Mouse (Mus musculus) MEL (cell line): ENCODE results near the gene Tubb2b. TPM values are rescaled to one million over a fixed set of nuclear protein-coding genes. Genes with fewer than 3 reads are reported as not detected.
A peak's percentile ranks its signal among the peaks of the same experiment; 100 is the strongest.

Experiments
- DNase-seq: peaks from one replicate; pipeline ENCODE4 v3.0.0; 2011; ENCODE audit warnings: low read depth, low spot score
- H3K27ac ChIP-seq: 2 replicates; pipeline ENCODE4 v1.5.1; 2012; ENCODE audit warnings: low read depth, mild to moderate bottlenecking, control low read depth, low read length, moderate library complexity; ENCODE audit not compliant: control insufficient read depth
- H3K27me3 ChIP-seq, 2 experiments: fragments of 150-350 bp in 1 of 2; sonication (generic) in 1 of 2; 2 replicates each; pipeline ENCODE4 v1.6.1; 2012; ENCODE audit warnings: low read length in 2 of 2, mild to moderate bottlenecking in 2 of 2, improper control_type of control experiment in 1 of 2, moderate library complexity in 1 of 2; ENCODE audit not compliant: insufficient read depth in 2 of 2, control insufficient read depth in 1 of 2
- H3K36me3 ChIP-seq, 2 experiments: 2 replicates each; pipeline ENCODE4 v1.6.1; 2012 to 2014; ENCODE audit warnings: low read length in 2 of 2, improper control_type of control experiment in 1 of 2, inconsistent platforms in 1 of 2, mild to moderate bottlenecking in 1 of 2; ENCODE audit not compliant: insufficient read depth in 2 of 2, control insufficient read depth in 1 of 2
- H3K4me1 ChIP-seq, 2 experiments: fragments of 150-350 bp in 1 of 2; sonication (generic) in 1 of 2; 2 replicates each; pipeline ENCODE4 v1.6.1; 2012; ENCODE audit warnings: low read length in 2 of 2, improper control_type of control experiment in 1 of 2, mild to moderate bottlenecking in 1 of 2; ENCODE audit not compliant: insufficient read depth in 2 of 2, control insufficient read depth in 1 of 2
- H3K4me3 ChIP-seq, 2 experiments: fragments of 150-350 bp in 1 of 2; sonication (generic) in 1 of 2; 2 replicates each; pipeline ENCODE4 v1.5.1; 2012; ENCODE audit warnings: low read depth in 2 of 2, low read length in 2 of 2, mild to moderate bottlenecking in 2 of 2, moderate library complexity in 2 of 2, control low read depth in 1 of 2, improper control_type of control experiment in 1 of 2; ENCODE audit not compliant: control insufficient read depth in 1 of 2, insufficient read depth in 1 of 2
- H3K79me2 ChIP-seq: 2 replicates; pipeline ENCODE4 v1.6.1; 2012; ENCODE audit warnings: mild to moderate bottlenecking, low read length, moderate library complexity; ENCODE audit not compliant: control insufficient read depth, poor library complexity, insufficient read depth
- H3K9ac ChIP-seq: 2 replicates; pipeline ENCODE4 v1.6.1; 2012; ENCODE audit warnings: low read depth, mild to moderate bottlenecking, control low read depth, low read length, moderate library complexity; ENCODE audit not compliant: control insufficient read depth, poor library complexity, severe bottlenecking
- H3K9me3 ChIP-seq: fragments of 150-350 bp; sonication (generic); replicated peaks from 2 replicates; pipeline ENCODE4 v1.6.1; 2012; ENCODE audit warnings: mild to moderate bottlenecking, low read length, improper control_type of control experiment, moderate library complexity; ENCODE audit not compliant: insufficient read depth
- CTCF ChIP-seq, 3 experiments: IDR thresholded peaks in 2 of 3; conservative IDR thresholded peaks in 1 of 3; 2 replicates each; pipeline ENCODE4 v1.5.1; 2011 to 2012; ENCODE audit warnings: low read length in 3 of 3, low read depth in 2 of 3, mild to moderate bottlenecking in 2 of 3, improper control_type of control experiment in 1 of 3, inconsistent platforms in 1 of 3, mixed read lengths in 1 of 3, moderate library complexity in 1 of 3; ENCODE audit not compliant: control insufficient read depth in 1 of 3, insufficient read depth in 1 of 3, poor library complexity in 1 of 3, severe bottlenecking in 1 of 3
- E2F4 ChIP-seq: IDR thresholded peaks from 2 replicates; pipeline ENCODE4 v1.6.1; 2011; ENCODE audit warnings: low read depth, low read length, improper control_type of control experiment, borderline replicate concordance
- ETS1 ChIP-seq: IDR thresholded peaks from 2 replicates; pipeline ENCODE4 v1.6.1; 2012; ENCODE audit warnings: low read depth, mild to moderate bottlenecking, inconsistent platforms, low read length, improper control_type of control experiment, moderate library complexity
- GABPA ChIP-seq: IDR thresholded peaks from 2 replicates; pipeline ENCODE4 v1.6.1; 2012; ENCODE audit warnings: low read depth, mild to moderate bottlenecking, inconsistent platforms, low read length, improper control_type of control experiment, moderate library complexity
- JUND ChIP-seq: IDR thresholded peaks from 2 replicates; pipeline ENCODE4 v1.6.1; 2011; ENCODE audit warnings: low read depth, mild to moderate bottlenecking, improper control_type of control experiment, low read length
- MAX ChIP-seq: IDR thresholded peaks from 2 replicates; pipeline ENCODE4 v1.6.1; 2011; ENCODE audit warnings: low read length, improper control_type of control experiment
- MAZ ChIP-seq: IDR thresholded peaks from 2 replicates; pipeline ENCODE4 v1.6.1; 2012; ENCODE audit warnings: low read depth, mild to moderate bottlenecking, inconsistent platforms, low read length, improper control_type of control experiment
- MXI1 ChIP-seq: IDR thresholded peaks from 2 replicates; pipeline ENCODE4 v1.6.1; 2011; ENCODE audit warnings: mild to moderate bottlenecking, low read depth, low read length, improper control_type of control experiment
- POLR2AphosphoS2 ChIP-seq: IDR thresholded peaks from 2 replicates; pipeline ENCODE4 v1.6.1; 2011; ENCODE audit warnings: low read length, improper control_type of control experiment
- RAD21 ChIP-seq: IDR thresholded peaks from 2 replicates; pipeline ENCODE4 v1.6.1; 2011; ENCODE audit warnings: mild to moderate bottlenecking, low read depth, low read length, improper control_type of control experiment
- RCOR1 ChIP-seq: IDR thresholded peaks from 2 replicates; pipeline ENCODE4 v1.6.1; 2012; ENCODE audit warnings: low read depth, mild to moderate bottlenecking, inconsistent platforms, low read length, improper control_type of control experiment
- SIN3A ChIP-seq: IDR thresholded peaks from 2 replicates; pipeline ENCODE4 v1.6.1; 2012; ENCODE audit warnings: low read length, improper control_type of control experiment, inconsistent platforms
- SMC3 ChIP-seq: IDR thresholded peaks from 2 replicates; pipeline ENCODE4 v1.6.1; 2011; ENCODE audit warnings: low read depth, low read length, improper control_type of control experiment
- TAL1 ChIP-seq: IDR thresholded peaks from 2 replicates; pipeline ENCODE4 v1.6.1; 2012; ENCODE audit warnings: mild to moderate bottlenecking, inconsistent platforms, low read length, moderate library complexity, mixed read lengths
- TBP ChIP-seq: IDR thresholded peaks from 2 replicates; pipeline ENCODE4 v1.8.0; 2011; ENCODE audit warnings: low read depth, low read length, improper control_type of control experiment
- UBTF ChIP-seq: IDR thresholded peaks from 2 replicates; pipeline ENCODE4 v1.6.1; 2012; ENCODE audit warnings: low read depth, mild to moderate bottlenecking, inconsistent platforms, low read length, improper control_type of control experiment, moderate library complexity, borderline replicate concordance; ENCODE audit not compliant: insufficient read depth
- USF1 ChIP-seq: IDR thresholded peaks from 2 replicates; pipeline ENCODE4 v1.6.1; 2014; ENCODE audit warnings: low read depth, mild to moderate bottlenecking, inconsistent platforms, low read length, improper control_type of control experiment, moderate library complexity
- ZC3H11A ChIP-seq: IDR thresholded peaks from 2 replicates; pipeline ENCODE4 v1.6.1; 2012; ENCODE audit warnings: low read depth, mild to moderate bottlenecking, inconsistent platforms, low read length, improper control_type of control experiment
- ZNF384 ChIP-seq: IDR thresholded peaks from 2 replicates; pipeline ENCODE4 v1.6.1; 2012; ENCODE audit warnings: low read depth, mild to moderate bottlenecking, inconsistent platforms, low read length, improper control_type of control experiment
- polyA plus RNA-seq, 2 experiments: library from polyadenylated mRNA; stranded (reverse) in 1 of 2; unstranded in 1 of 2; fragments of >175 nt in 1 of 2; fragments of >200 nt in 1 of 2; gene quantifications; 2 replicates each; pipeline versions ENCODE4 v1.2.1 to v1.2.4; 2012; ENCODE audit warnings: low replicate concordance in 2 of 2, low read depth in 1 of 2; ENCODE audit not compliant: insufficient read length in 2 of 2, insufficient read depth in 1 of 2, missing spikeins in 1 of 2
- total RNA-seq: library from RNA; depleted of rRNA; stranded (reverse); fragments of 300-350 nt; gene quantifications from 2 replicates; pipeline ENCODE4 v1.2.3, GENCODE M21; 2012

The Tubb2b gene
- total and polyA plus RNA-seq, 3 experiments, result 1.4 to 10.6 TPM; not detected in 1

DNA sequence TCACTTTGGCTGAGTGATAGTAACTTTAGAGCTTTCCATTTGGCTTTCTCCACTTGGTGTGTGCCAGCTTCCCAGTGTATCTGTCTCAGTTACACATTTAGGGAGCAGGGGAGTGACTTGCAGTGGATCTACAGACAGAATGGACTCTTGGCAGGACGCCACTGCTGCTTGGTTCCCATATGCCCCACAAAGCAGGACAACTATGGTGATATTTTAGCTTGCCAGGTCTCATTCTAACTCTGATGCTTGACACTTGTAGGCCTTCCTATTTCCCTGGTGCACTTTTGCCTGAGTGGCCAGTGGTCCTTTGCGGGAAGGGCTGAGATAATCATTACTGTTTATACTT, 26.5 kb upstream of the Tubb2b start:
- Histone ChIP-seq H3K27ac (no peak overlapping the region), H3K4me3 (peak overlapping the region in 1 of 2 experiments; percentile 23; a peak in 2 of 4 replicates), H3K9ac (peak overlapping the region; percentile 27; the same call in 1 of the 2 replicates), H3K27me3 (no peaks in the 10 kb centered on the region), H3K9me3 (no peaks in the 10 kb centered on the region), H3K4me1 (peaks cover 2 to 4% of the 10 kb centered on the region in 2 experiments; a peak in 2 of 4 replicates), H3K79me2 (no peaks in the 10 kb centered on the region), H3K36me3 (peaks cover 0 to 3% of the 10 kb centered on the region in 2 experiments; a peak in 1 of 4 replicates)
- no peak for DNase-seq
- no peak for TF ChIP-seq ETS1
- TF ChIP-seq GABPA, result no peak
- no peak for TF ChIP-seq RCOR1
- TF ChIP-seq TAL1, result no peak
- no peak for TF ChIP-seq POLR2AphosphoS2
- TF ChIP-seq MAX, result no peak
- TF ChIP-seq, all 39 proteins: peak for 0

- Histone ChIP-seq H3K9ac (peak overlapping the region; percentile 27; the same call in 1 of the 2 replicates), H3K27ac (no peak overlapping the region), H3K4me3 (peak overlapping the region; percentile 2 to 23; a peak in 2 of 4 replicates), H3K27me3 (no peaks in the 10 kb centered on the region), H3K79me2 (no peaks in the 10 kb centered on the region), H3K9me3 (no peaks in the 10 kb centered on the region), H3K4me1 (peaks cover 2 to 4% of the 10 kb centered on the region in 2 experiments; a peak in 2 of 4 replicates), H3K36me3 (peaks cover 0 to 3% of the 10 kb centered on the region in 2 experiments; a peak in 1 of 4 replicates)
- TF ChIP-seq JUND (no peak), UBTF (no peak), ZNF384 (no peak), GABPA (no peak), E2F4 (no peak)
- DNase-seq, result peak; percentile 81
Measured at GRCm38 (mm10) chr13:34156133-34156839, 26.0 kb upstream of the Tubb2b start.

DNA sequence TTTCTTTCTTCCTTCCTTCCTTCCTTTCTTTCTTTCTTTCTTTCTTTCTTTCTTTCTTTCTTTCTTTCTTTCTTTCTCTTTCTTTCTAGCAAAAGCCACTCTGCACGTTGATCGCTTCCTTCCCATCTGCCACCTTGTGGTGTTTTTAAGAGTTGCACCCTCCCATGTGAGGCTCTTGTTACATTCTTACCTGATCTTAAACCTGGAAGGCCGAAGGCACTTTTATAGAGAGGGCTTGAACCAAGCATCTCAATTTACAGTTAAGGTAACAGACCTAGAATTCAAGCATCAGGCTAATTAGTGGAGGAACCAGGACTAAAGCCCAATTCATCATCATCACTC, 24.6 kb upstream of the Tubb2b start:
- Histone ChIP-seq H3K27ac (no peak overlapping the region), H3K9me3 (no peaks in the 10 kb centered on the region), H3K9ac (peak overlapping the region; percentile 62), H3K4me1 (peaks cover 2 to 4% of the 10 kb centered on the region in 2 experiments; a peak in 2 of 4 replicates), H3K27me3 (no peaks in the 10 kb centered on the region), H3K36me3 (peaks cover 0 to 3% of the 10 kb centered on the region in 2 experiments; a peak in 1 of 4 replicates), H3K4me3 (peak overlapping the region; percentile 52 to 54), H3K79me2 (no peaks in the 10 kb centered on the region)
- peak; percentile 88 for DNase-seq
- TF ChIP-seq RAD21 (peak; percentile 63), SMC3 (peak; percentile 94), SIN3A (peak; percentile 34; the same call in 1 of the 2 replicates), MXI1 (peak; percentile 19; the same call in 1 of the 2 replicates), TBP (0 out of 2 replicates have a peak, but pooled peaks have one; percentile 31), POLR2AphosphoS2 (no peak), CTCF (IDR thresholded peaks at IDR 0.05 in 2 of 3, conservative IDR thresholded peaks at IDR 0.05 in 1 of 3; ENCODE audit: control insufficient read depth in 1 of 3, insufficient read depth in 1 of 3, low read depth in 2 of 3, low read length in 3 of 3, poor library complexity in 1 of 3, severe bottlenecking in 1 of 3) (peak; percentile 59 to 76 (median 59)), ZC3H11A (peak; percentile 65), MAZ (no peak), USF1 (no peak)
